In the genomic region with DNA sequence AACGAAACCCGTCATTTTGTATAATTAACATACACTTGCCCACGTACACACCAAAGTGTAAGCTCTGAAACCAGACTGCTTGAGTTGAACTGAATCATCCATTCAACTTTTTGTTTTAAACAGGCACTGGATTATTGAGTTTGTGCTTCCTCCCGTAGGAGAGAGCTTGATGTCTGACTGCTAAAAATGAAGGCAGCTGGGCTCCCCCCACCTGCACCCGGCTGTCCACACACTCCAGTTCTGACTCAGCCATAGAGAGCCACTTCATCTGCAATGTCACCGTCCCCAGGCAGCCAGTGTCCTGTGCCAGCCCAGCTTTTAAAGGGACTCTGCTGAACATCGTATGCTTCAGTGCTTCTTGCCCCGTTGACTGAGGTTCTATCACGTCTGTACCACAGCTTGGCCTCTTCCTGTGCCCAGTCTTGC, we compare ENCODE assay signal across 12 mouse cellular contexts. TPM values are rescaled to one million over a fixed set of nuclear protein-coding genes. Genes with fewer than 3 reads are reported as not detected.
DNase-seq lines count a peak whose midpoint lies in the region.
"Had no signal": no experiment of that assay in that cellular context is flagged by ENCODE, and none has a peak within 500 bp of the region (broad histone marks: within the 10 kb centered on the region; RNA-seq: fewer than 3 reads in every experiment).

No protein-coding gene starts in this region.

- peak; percentile 33 to 40 for DNase-seq in cerebellum, postnatal 10 days
- DNase-seq in cerebellum, postnatal 25 days: no peak
- peak; percentile 37 to 39 for DNase-seq in right cerebral cortex, adult 2 months (ENCODE audit: low spot score in 2 of 2)
- DNase-seq in right cerebral cortex, postnatal 4 days: no peak
- DNase-seq in heart, postnatal 4 days: peak; percentile 38
- DNase-seq in lung, postnatal 36 days: peak; percentile 58
- DNase-seq in retina, embryonic 14.5 days (ENCODE audit: low spot score): no peak
- no peak for DNase-seq in spleen, adult 18-20 months
- DNase-seq: cerebellum, adult 2 months; gastrocnemius, postnatal 36 days; kidney, postnatal 25 days; thymus, postnatal 14 days had no signal

RNA-seq across cellular contexts. Expression of gene Stx11, which starts 13.7 kb away (rescaled TPM):
- 1 to 10 TPM; 2.3 to 3.4 TPM for total RNA-seq in heart, postnatal 4 days (2021)

RNA-seq across cellular contexts. Expression of gene Sf3b5, which starts 27.3 kb away (rescaled TPM):
- total RNA-seq in heart, postnatal 4 days (2021): 1 to 10 TPM; 9.2 to 9.6 TPM

Comparison
In these comparisons a context has a peak if more than half of its experiments do, and no peak if none do; other contexts are left out.
1. DNase-seq: peak in cerebellum, postnatal 10 days (2 of 2), right cerebral cortex, adult 2 months (2 of 2), heart, postnatal 4 days (single experiment) and lung, postnatal 36 days (single experiment); none in cerebellum, postnatal 25 days (0 of 2), right cerebral cortex, postnatal 4 days (single experiment), retina, embryonic 14.5 days (single experiment) and spleen, adult 18-20 months (0 of 2).